Mouse (Mus musculus) bone marrow macrophage, adult 2 months (primary cell): Measurements from ENCODE around the gene Gm49369.

Source experiments
- CTCF ChIP-seq: IDR thresholded peaks from 2 replicates; pipeline ENCODE4 v1.5.1; 2012; ENCODE audit warnings: low read depth, mild to moderate bottlenecking, low read length, moderate library complexity
- POLR2A ChIP-seq: IDR thresholded peaks from 2 replicates; pipeline ENCODE4 v1.6.1; 2012; ENCODE audit warnings: mild to moderate bottlenecking, low read depth, low read length, borderline replicate concordance

DNA sequence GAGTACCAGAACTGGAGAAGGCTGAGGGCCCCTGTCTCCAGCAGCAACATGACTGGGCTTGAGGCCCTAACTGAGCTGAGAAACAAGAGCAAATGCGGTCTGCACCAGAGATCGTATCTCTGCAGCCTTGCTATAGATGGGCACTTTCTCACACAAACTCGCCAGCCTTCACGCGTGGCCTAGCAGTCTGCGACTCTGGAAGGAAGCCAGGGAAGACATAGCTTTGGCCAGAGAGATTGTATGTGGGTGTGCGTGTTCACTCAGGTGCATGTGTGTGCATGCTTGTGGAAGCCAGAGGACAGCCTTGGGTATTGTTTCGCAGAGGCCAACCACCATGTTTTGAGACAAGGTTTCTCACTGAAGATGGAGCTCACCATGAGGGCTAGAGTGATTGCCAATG, 26.2 kb upstream of the Gm49369 start:
- TF ChIP-seq CTCF (no peak), POLR2A (no peak)
